Mouse (Mus musculus) hindbrain, postnatal 0 days (tissue): ENCODE results near the gene Trpm3. TPM values are rescaled to one million over a fixed set of nuclear protein-coding genes. Genes with fewer than 3 reads are reported as not detected.
A peak's percentile ranks its signal among the peaks of the same experiment; 100 is the strongest.

Experiments
- ATAC-seq: fragments of 200-750 bp; cut with Nextera tagmentation; 2 replicates; pipeline ENCODE4 v1.8.0; 2017; ENCODE audit warnings: mild to moderate bottlenecking, moderate TSS enrichment, moderate library complexity
- DNase-seq: peaks from one replicate; pipeline ENCODE4 v3.0.0-alpha.2; 2015; ENCODE audit warnings: low spot score
- H3K27ac ChIP-seq: fragments of 300-500 bp; sonication (generic); 2 replicates; pipeline ENCODE4 v1.5.1; 2014; ENCODE audit warnings: mild to moderate bottlenecking
- H3K27me3 ChIP-seq: fragments of 300-500 bp; sonication (generic); 2 replicates; pipeline ENCODE4 v1.6.1; 2014; ENCODE audit warnings: low read length, mixed read lengths; ENCODE audit not compliant: insufficient read depth
- H3K36me3 ChIP-seq: fragments of 300-500 bp; sonication (generic); 2 replicates; pipeline ENCODE4 v1.6.1; 2014; ENCODE audit warnings: low read length, mixed read lengths; ENCODE audit not compliant: insufficient read depth
- H3K4me1 ChIP-seq: fragments of 300-500 bp; sonication (generic); 2 replicates; pipeline ENCODE4 v1.6.1; 2014; ENCODE audit warnings: antibody characterized with exemption, low read length, mixed read lengths; ENCODE audit not compliant: insufficient read depth
- H3K4me2 ChIP-seq: fragments of 300-500 bp; sonication (generic); 2 replicates; pipeline ENCODE4 v1.6.1; 2014; ENCODE audit warnings: low read depth, mild to moderate bottlenecking, low read length, moderate library complexity, mixed read lengths
- H3K4me3 ChIP-seq: fragments of 300-500 bp; sonication (generic); 2 replicates; pipeline ENCODE4 v1.5.1; 2014; ENCODE audit warnings: low read length
- H3K9ac ChIP-seq: fragments of 300-500 bp; sonication (generic); replicated peaks from 2 replicates; pipeline ENCODE4 v1.6.1; 2014; ENCODE audit warnings: mild to moderate bottlenecking, low read length, moderate library complexity, mixed read lengths
- H3K9me3 ChIP-seq: fragments of 300-500 bp; sonication (generic); 2 replicates; pipeline ENCODE4 v1.6.1; 2016; ENCODE audit warnings: low read length, mixed read lengths
- CTCF ChIP-seq: IDR thresholded peaks from 2 replicates; pipeline ENCODE4 v1.5.1; 2016; ENCODE audit warnings: antibody characterized with exemption, control low read depth, low read depth
- WGBS: fragments of 180-500 bp; shearing (Covaris S2); extraction: QIAGEN DNeasy Blood & Tissue Kit; methylation state at CpG from one replicate; pipeline ENCODE4 v1.1.7; 2014; 5-methylcytosine and 5-hydroxymethylcytosine counted together
- polyA plus RNA-seq: library from polyadenylated mRNA; unstranded; fragments of >200 nt; fragmentation: Nextera tagmentation; extraction: Ambion mirVana; gene quantifications from 2 replicates; pipeline ENCODE4 v1.2.1, GENCODE M21; 2015
- total RNA-seq: library from RNA; depleted of rRNA; stranded (reverse); fragments of >200 nt; gene quantifications from 2 replicates; pipeline ENCODE4 v1.2.3, GENCODE M21; 2014

Gene Trpm3
- total and polyA plus RNA-seq, 2 experiments from 2014 or later = 44.1 to 63.5 TPM

DNA sequence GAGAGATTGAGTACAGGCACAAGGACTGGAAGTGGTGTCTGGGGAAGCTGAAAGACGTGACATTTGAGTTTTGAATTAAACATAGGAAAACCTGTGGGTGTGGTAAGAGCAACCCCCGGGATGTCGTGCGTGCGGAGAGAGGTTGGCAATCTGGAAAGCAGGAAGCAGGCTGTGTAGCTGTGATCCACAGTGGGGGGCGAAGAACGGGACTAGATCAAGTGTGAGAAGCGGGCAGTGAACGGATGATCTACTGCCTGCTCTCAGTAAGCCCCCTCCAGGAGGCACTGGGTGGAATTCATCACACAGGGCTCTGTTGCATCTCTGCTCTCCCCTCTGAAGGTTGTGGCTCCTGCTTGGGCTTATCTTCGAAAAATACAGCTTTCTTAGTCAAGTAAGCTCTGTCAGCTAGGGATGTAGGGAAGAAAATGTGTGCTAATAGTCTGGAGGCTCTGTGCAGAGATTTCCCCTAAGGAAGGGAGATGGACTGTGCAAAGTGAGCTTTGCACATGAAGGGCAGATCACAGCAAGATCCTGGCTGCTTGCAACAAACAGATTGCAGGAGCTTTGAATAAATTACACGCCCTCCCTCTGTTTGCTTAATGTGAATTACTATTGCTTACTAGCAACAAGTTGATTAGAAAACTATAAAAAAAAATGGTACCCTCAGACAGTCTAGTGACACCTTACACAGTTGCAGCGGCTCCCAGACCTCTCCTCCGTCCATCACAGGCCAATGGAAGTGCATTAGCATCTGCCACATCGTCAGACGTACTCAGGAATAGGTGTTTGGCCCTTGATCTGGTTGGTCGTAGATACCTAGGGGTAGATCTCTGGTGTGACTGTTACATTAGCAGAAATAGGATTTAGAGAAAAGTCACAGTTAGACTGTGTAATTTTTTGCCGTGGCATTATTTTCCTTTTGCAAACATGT, 164.4 kb downstream of the Trpm3 start:
- H3K27ac ChIP-seq = peak overlapping the region; percentile 49; the same call in 1 of the 2 replicates
- H3K27me3 ChIP-seq = no peaks in the 10 kb centered on the region
- H3K4me1 ChIP-seq = 0 out of 2 replicates have a peak, but pooled peaks cover 5% of the 10 kb centered on the region
- peak; percentile 58 for ATAC-seq
- H3K36me3 ChIP-seq = no peaks in the 10 kb centered on the region
- H3K9me3 ChIP-seq = no peaks in the 10 kb centered on the region
- peak; percentile 69 for DNase-seq
- H3K4me3 ChIP-seq = peak overlapping the region; percentile 21; the same call in 1 of the 2 replicates
- H3K9ac ChIP-seq = peak overlapping the region; percentile 21; the same call in 1 of the 2 replicates
- 15% methylated on average over 17 of the region's 17 CpGs for WGBS
- TF ChIP-seq CTCF = no peak
- peak overlapping the region; percentile 50 for H3K4me2 ChIP-seq

DNA sequence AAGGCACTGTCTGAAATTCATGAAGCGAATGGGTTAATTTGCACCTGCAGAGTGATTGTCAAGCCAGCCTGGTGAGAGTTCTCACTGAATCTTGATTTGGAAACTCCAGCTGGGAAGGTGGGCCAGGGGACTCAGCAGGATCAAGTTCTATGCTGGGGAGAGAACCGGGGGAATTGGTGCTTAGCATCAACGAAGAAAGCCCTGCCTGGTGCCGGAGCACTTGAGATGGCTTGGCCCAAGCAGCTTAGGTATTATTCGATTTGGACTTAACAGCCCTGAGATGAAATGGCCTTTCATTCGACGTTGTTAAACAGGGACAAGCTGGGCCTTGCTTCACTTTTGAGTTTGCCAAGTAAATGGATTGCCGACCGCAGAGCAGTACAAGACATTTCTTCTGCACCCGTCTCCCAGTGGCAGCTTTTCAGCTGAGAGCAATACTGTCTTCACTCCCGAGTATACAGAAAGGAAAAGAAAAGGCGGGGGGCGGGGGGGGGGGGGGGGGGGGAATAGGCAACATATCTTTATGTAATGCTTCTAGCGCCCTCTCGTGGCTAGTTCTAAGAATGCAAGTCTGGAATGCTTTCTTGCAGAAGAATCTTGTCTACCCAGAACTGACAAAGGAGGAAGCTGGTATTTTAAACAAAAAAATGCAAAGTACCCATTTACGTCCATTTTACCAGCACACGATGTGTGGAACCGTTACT, 165.3 kb downstream of the Trpm3 start:
- no peaks in the 10 kb centered on the region for H3K9me3 ChIP-seq
- DNase-seq = peak; percentile 97
- no peaks in the 10 kb centered on the region for H3K27me3 ChIP-seq
- H3K27ac ChIP-seq = peak overlapping the region; percentile 48; the same call in 1 of the 2 replicates
- 0 out of 2 replicates have a peak, but pooled peaks cover 5% of the 10 kb centered on the region for H3K4me1 ChIP-seq
- 0 out of 2 replicates have a peak overlapping the region, but pooled peaks have one; percentile 10 for H3K9ac ChIP-seq
- WGBS = 1% methylated on average over 15 of the region's 18 CpGs
- H3K36me3 ChIP-seq = no peaks in the 10 kb centered on the region
- H3K4me3 ChIP-seq = peak overlapping the region; percentile 21; the same call in 1 of the 2 replicates
- H3K4me2 ChIP-seq = peak overlapping the region; percentile 50
- peak; percentile 84 for ATAC-seq
- TF ChIP-seq CTCF = peak; percentile 66

DNA sequence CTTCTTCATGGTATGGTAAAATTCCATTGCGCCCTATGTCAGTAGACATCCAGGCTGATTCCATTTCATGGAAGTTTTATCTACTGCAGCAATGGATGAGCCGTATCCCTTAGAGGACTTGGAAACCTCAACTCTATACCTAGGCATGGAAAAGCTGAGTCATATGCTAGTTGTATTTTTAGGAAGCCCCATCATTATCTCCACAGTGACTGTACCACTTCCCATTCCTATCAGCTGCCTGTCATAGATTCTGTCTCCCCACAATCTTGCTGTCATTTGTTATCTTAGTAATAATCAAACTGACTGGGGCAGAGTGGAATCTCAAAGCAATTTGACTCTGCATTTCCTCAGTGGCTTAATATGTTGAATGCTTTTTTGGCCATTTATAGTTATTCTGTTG, 169.2 kb downstream of the Trpm3 start:
- ATAC-seq (no peak), DNase-seq (no peak)
- 0 out of 2 replicates have a peak, but pooled peaks cover 5% of the 10 kb centered on the region for H3K4me1 ChIP-seq
- no peak for TF ChIP-seq CTCF
- no peaks in the 10 kb centered on the region for H3K27me3 ChIP-seq
- no peak overlapping the region for H3K4me2 ChIP-seq
- no peak overlapping the region for H3K4me3 ChIP-seq
- no peaks in the 10 kb centered on the region for H3K36me3 ChIP-seq
- H3K27ac ChIP-seq = no peak overlapping the region
- no peak overlapping the region for H3K9ac ChIP-seq
- H3K9me3 ChIP-seq = no peaks in the 10 kb centered on the region
- 97% methylated on average over 2 of the region's 2 CpGs for WGBS

DNA sequence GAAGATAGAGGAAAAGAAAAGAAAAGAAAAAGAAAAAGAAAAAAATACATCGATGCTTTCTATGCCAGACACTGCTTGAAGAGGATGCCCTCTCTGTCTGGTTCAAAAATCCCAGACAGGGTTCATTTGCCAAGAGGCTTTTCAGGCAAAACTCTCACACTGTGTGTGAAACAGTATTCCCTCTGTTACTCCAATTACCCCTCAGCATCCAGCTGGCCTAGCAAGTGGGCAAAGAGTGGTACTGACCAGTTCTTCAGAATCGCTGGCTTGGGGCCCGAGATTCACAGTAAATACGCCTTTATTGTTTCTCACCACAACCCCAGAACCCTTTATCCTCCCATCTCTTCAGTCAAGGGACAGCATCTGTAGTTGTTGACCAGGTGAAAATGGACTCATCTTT, 178.5 kb downstream of the Trpm3 start:
- peak; percentile 59 for DNase-seq
- H3K4me3 ChIP-seq = no peak overlapping the region
- no peak overlapping the region for H3K4me2 ChIP-seq
- no peak overlapping the region for H3K9ac ChIP-seq
- H3K27ac ChIP-seq = no peak overlapping the region
- no peak for TF ChIP-seq CTCF
- peak; percentile 81 for ATAC-seq
- WGBS = 62% methylated on average over 4 of the region's 4 CpGs
- no peaks in the 10 kb centered on the region for H3K36me3 ChIP-seq
- no peaks in the 10 kb centered on the region for H3K4me1 ChIP-seq
- no peaks in the 10 kb centered on the region for H3K27me3 ChIP-seq
- no peaks in the 10 kb centered on the region for H3K9me3 ChIP-seq

DNA sequence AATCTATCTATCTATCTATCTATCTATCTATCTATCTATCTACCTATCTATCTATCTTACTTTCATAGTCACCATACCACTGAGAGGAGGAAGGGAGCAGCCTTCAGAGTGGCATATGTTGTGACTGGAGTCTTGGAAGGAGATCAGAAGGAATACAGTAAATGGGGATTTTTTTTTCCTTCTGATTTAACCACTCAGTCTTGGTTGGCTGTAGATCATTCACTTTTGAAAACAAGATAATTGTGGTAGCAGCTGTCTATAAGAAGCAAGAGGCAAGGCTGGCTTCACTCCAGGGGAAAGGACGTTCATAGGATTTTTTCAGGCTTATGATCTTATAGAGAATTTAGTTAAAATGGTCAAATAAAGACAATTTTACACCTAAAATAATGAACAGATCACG, 188.0 kb downstream of the Trpm3 start:
- WGBS = 46% methylated on average over 2 of the region's 2 CpGs
- Histone ChIP-seq H3K4me2 (no peak overlapping the region), H3K4me1 (no peaks in the 10 kb centered on the region), H3K4me3 (no peak overlapping the region), H3K36me3 (no peaks in the 10 kb centered on the region), H3K9ac (no peak overlapping the region), H3K27me3 (no peaks in the 10 kb centered on the region), H3K9me3 (no peaks in the 10 kb centered on the region), H3K27ac (no peak overlapping the region)
- no peak for TF ChIP-seq CTCF
- ATAC-seq (no peak), DNase-seq (peak; percentile 24)

DNA sequence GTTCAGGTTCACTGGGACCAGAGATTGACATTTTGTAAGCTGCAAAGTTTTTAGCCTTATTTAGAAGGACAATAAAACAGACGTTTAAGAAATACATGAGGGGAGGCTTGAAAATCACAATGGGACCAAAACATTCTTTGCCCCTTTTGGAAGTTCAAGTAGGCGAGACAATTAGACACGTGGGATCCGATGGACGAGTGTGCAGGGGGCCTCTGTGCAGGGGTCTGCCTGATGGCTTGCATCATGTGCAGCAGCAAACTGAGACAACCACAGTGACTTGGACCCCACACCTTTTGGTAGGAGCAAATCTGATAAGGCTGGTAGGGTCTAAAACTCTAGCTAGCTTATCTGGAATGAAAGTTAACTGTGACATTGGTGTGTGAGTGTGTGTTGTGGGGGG, 188.4 kb downstream of the Trpm3 start:
- Histone ChIP-seq H3K4me3 (no peak overlapping the region), H3K36me3 (no peaks in the 10 kb centered on the region), H3K4me2 (no peak overlapping the region), H3K4me1 (no peaks in the 10 kb centered on the region), H3K9ac (no peak overlapping the region), H3K27ac (no peak overlapping the region), H3K9me3 (no peaks in the 10 kb centered on the region), H3K27me3 (no peaks in the 10 kb centered on the region)
- no peak for ATAC-seq
- no peak for TF ChIP-seq CTCF
- DNase-seq = no peak
- 46% methylated on average over 5 of the region's 5 CpGs for WGBS
